Mouse (Mus musculus) megakaryocyte, embryonic 14.5 days (primary cell): ENCODE measurements around the gene Sgpp2.

ENCODE experiments used
- FLI1 ChIP-seq: IDR thresholded peaks from 2 replicates; pipeline ENCODE4 v1.6.1; 2012; ENCODE audit warnings: low read length, inconsistent platforms, mixed read lengths
- GATA1 ChIP-seq: IDR thresholded peaks from 3 replicates; pipeline ENCODE4 v1.6.1; 2012; ENCODE audit warnings: mixed read lengths, low read length, inconsistent platforms, borderline replicate concordance

GRCm38 (mm10) chr1:78367806-78368205 is 57.7 kb downstream of the Sgpp2 start:
- no peak for TF ChIP-seq GATA1
- no peak for TF ChIP-seq FLI1
